Mouse (Mus musculus) layer of hippocampus, postnatal 14 days (tissue): ENCODE measurements around the gene Cant1. TPM values are rescaled to one million over a fixed set of nuclear protein-coding genes. Genes with fewer than 3 reads are reported as not detected.

Experiments used
- DNase-seq, 2 experiments: peaks; one replicate each; pipeline ENCODE4 v3.0.0; 2021 to 2022; ENCODE audit warnings: low spot score in 2 of 2, mixed read lengths in 1 of 2
- long read RNA-seq, 2 experiments: library from polyadenylated mRNA; stranded (forward); transcript quantifications; one replicate each; pipeline ENCODE4 v2.0.0; 2021
- total RNA-seq, 2 experiments: library from RNA; stranded (reverse); gene quantifications; 2 replicates each; pipeline ENCODE4 v1.2.3; 2021

Gene Cant1
- total RNA-seq: 10 to 100 TPM; 37.0 to 40.6 TPM
- long read RNA-seq, experiment 1, full-length matches to known transcripts: 23 of 27 reads
- long read RNA-seq, experiment 1, partial matches to known transcripts: 2 of 27 reads
- long read RNA-seq, experiment 1, other reads (novel, unspliced or antisense): 2 of 27 reads
- long read RNA-seq, experiment 2, full-length matches to known transcripts: 17 of 25 reads
- long read RNA-seq, experiment 2, partial matches to known transcripts: 3 of 25 reads
- long read RNA-seq, experiment 2, other reads (novel, unspliced or antisense): 5 of 25 reads

- DNase-seq: peak; percentile 97 to 99
Measured at GRCm38 (mm10) chr11:118418834-118419504, at the start of gene Cant1. Cant1 (minus strand) TSS chr11:118419086.

GRCm38 (mm10) chr11:118467441-118468035, 48.7 kb upstream of the Cant1 start:
- DNase-seq: no peak

- DNase-seq: no peak
Measured at GRCm38 (mm10) chr11:118460280-118460679, 41.4 kb upstream of the Cant1 start.

- no peak for DNase-seq
Measured at GRCm38 (mm10) chr11:118459536-118459935, 40.6 kb upstream of the Cant1 start.

GRCm38 (mm10) chr11:118459051-118459450, 40.2 kb upstream of the Cant1 start:
- DNase-seq: no peak

- DNase-seq: peak in 1 of 2 experiments; percentile 34
Measured at GRCm38 (mm10) chr11:118456937-118457336, 38.1 kb upstream of the Cant1 start.

GRCm38 (mm10) chr11:118455788-118456187, 36.9 kb upstream of the Cant1 start:
- DNase-seq: no peak

GRCm38 (mm10) chr11:118453886-118454671, 35.2 kb upstream of the Cant1 start:
- no peak for DNase-seq

- DNase-seq: no peak
Measured at GRCm38 (mm10) chr11:118452955-118453354, 34.1 kb upstream of the Cant1 start.

GRCm38 (mm10) chr11:118451211-118451610, 32.3 kb upstream of the Cant1 start:
- no peak for DNase-seq

- DNase-seq: no peak
Measured at GRCm38 (mm10) chr11:118448385-118448784, 29.5 kb upstream of the Cant1 start.

GRCm38 (mm10) chr11:118447346-118447745, 28.5 kb upstream of the Cant1 start:
- DNase-seq: no peak

GRCm38 (mm10) chr11:118445843-118446242, 27.0 kb upstream of the Cant1 start:
- peak; percentile 61 to 73 for DNase-seq

- DNase-seq: peak; percentile 52 to 67
Measured at GRCm38 (mm10) chr11:118443201-118443970, 24.5 kb upstream of the Cant1 start.

- DNase-seq: no peak
Measured at GRCm38 (mm10) chr11:118442691-118443090, 23.8 kb upstream of the Cant1 start.

- peak in 1 of 2 experiments; percentile 49 for DNase-seq
Measured at GRCm38 (mm10) chr11:118438665-118439414, 20.0 kb upstream of the Cant1 start.

GRCm38 (mm10) chr11:118436471-118436935, 17.6 kb upstream of the Cant1 start:
- peak; percentile 41 to 59 for DNase-seq

GRCm38 (mm10) chr11:118434093-118434492, 15.2 kb upstream of the Cant1 start:
- DNase-seq: no peak

- DNase-seq: no peak
Measured at GRCm38 (mm10) chr11:118433398-118433868, 14.5 kb upstream of the Cant1 start.
